Comparison of ENCODE assay signal across 27 mouse cellular contexts in the genomic region with DNA sequence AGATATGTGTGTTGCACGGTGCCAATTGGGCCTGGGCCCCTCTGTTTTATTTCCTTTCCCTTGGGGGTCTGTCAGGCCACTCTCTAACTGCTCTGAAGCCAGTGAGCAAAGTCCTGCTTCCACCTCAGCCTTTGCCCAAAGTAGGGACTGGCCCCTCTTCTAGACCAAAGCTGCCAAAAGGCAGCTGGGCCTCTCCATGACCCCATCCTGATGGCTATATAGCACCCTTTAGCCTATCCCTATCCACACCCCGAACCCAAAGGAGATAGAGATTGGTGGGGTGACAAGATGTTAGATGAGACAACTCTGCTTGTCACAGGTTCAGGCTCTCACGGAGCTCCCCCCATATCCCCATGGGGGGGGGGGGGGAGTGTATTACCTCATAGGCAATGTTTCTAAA. TPM values are rescaled to one million over a fixed set of nuclear protein-coding genes. Genes with fewer than 3 reads are reported as not detected.
DNase-seq lines count a peak whose midpoint lies in the region; ATAC-seq and TF ChIP-seq lines count a peak whose summit lies in the region.
"Had no signal": no experiment of that assay in that cellular context is flagged by ENCODE, and none has a peak within 500 bp of the region (broad histone marks: within the 10 kb centered on the region; RNA-seq: fewer than 3 reads in every experiment).

No protein-coding gene starts in this region.

- H3K36me3 ChIP-seq in forebrain, embryonic 15.5 days: peaks cover 56% of the 10 kb centered on the region
- peaks cover 84% of the 10 kb centered on the region for H3K36me3 ChIP-seq in forebrain, embryonic 10.5 days (replicated peaks)
- peaks cover 16% of the 10 kb centered on the region for H3K36me3 ChIP-seq in midbrain, embryonic 11.5 days (ENCODE audit: control insufficient read depth, insufficient read depth, low read length)
- H3K36me3 ChIP-seq in midbrain, embryonic 10.5 days: peaks cover 84% of the 10 kb centered on the region
- H3K36me3 ChIP-seq in CH12.LX (replicated peaks in 1 of 2; ENCODE audit: control insufficient read depth in 1 of 2, insufficient read depth in 1 of 2, low read length in 1 of 2): peaks cover 70 to 81% of the 10 kb centered on the region in 2 experiments
- H3K36me3 ChIP-seq in limb, embryonic 13.5 days: peaks cover 81% of the 10 kb centered on the region

- no peak for DNase-seq in forebrain, embryonic 10.5 days (ENCODE audit: extremely low spot score, low spot score)
- DNase-seq in midbrain, embryonic 11.5 days (ENCODE audit: low spot score, missing footprints): peak; percentile 82
- DNase-seq in midbrain, embryonic 10.5 days (ENCODE audit: low spot score): no peak
- DNase-seq in CH12.LX (ENCODE audit: extremely low read depth): no peak
- no peak for DNase-seq in embryo, embryonic 10.5 days (ENCODE audit: low spot score)
- DNase-seq: adrenal gland, postnatal 14 days; B cell, adult 2 months; cerebellum, postnatal 36 days; forebrain, postnatal 0 days; gastrocnemius, postnatal 36 days; kidney, adult 8-10 months; kidney, postnatal 25 days; right cerebral cortex, postnatal 25 days had no signal

- no peak overlapping the region for H3K4me3 ChIP-seq in forebrain, embryonic 15.5 days
- H3K4me3 ChIP-seq in forebrain, embryonic 10.5 days: no peak overlapping the region
- H3K4me3 ChIP-seq in midbrain, embryonic 11.5 days (ENCODE audit: low read depth, low read length): no peak overlapping the region
- H3K4me3 ChIP-seq in midbrain, embryonic 10.5 days: no peak overlapping the region
- H3K4me3 ChIP-seq in CH12.LX (replicated peaks in 1 of 3; ENCODE audit: low read depth in 2 of 3, low read length in 2 of 3, poor library complexity in 1 of 3): no peak overlapping the region
- H3K4me3 ChIP-seq in limb, embryonic 13.5 days: no peak overlapping the region
- H3K4me3 ChIP-seq: heart, embryonic 10.5 days; hindbrain, embryonic 12.5 days; megakaryocyte, embryonic 14.5 days had no signal

- no peak; the same call in 1 of the 2 replicates for TF ChIP-seq POLR2A in CH12.LX (IDR thresholded peaks at IDR 0.05; ENCODE audit: low read depth, low read length)

- no peak overlapping the region for H3K9ac ChIP-seq in forebrain, embryonic 15.5 days (replicated peaks)
- H3K9ac ChIP-seq in midbrain, embryonic 11.5 days (ENCODE audit: low read length): no peak overlapping the region
- H3K9ac ChIP-seq in CH12.LX (ENCODE audit: insufficient read depth, low read depth): peak overlapping the region; percentile 1; the same call in 1 of the 2 replicates
- peak overlapping the region; percentile 43; the same call in 1 of the 2 replicates for H3K9ac ChIP-seq in limb, embryonic 13.5 days
- H3K9ac ChIP-seq: forebrain, postnatal 0 days had no signal

- no peak for TF ChIP-seq RAD21 in CH12.LX (IDR thresholded peaks at IDR 0.05; ENCODE audit: low read depth, low read length)

- no peak for ATAC-seq in forebrain, embryonic 15.5 days (replicated peaks)
- no peak for ATAC-seq in midbrain, embryonic 11.5 days (ENCODE audit: low FRiP score)
- no peak for ATAC-seq in limb, embryonic 13.5 days (ENCODE audit: low FRiP score, low read depth)
- ATAC-seq: activated CD4-positive, CD25-positive, alpha-beta regulatory T cell, adult 4 months; forebrain, postnatal 0 days; lung, postnatal 0 days had no signal

- TF ChIP-seq CTCF in CH12.LX (conservative IDR thresholded peaks at IDR 0.05 in 1 of 2, IDR thresholded peaks at IDR 0.05 in 1 of 2; ENCODE audit: low read depth in 2 of 2, low read length in 2 of 2): no peak

- no peak overlapping the region for H3K4me2 ChIP-seq in forebrain, embryonic 15.5 days (replicated peaks)
- no peak overlapping the region for H3K4me2 ChIP-seq in midbrain, embryonic 11.5 days
- no peak overlapping the region; the same call in 1 of the 2 replicates for H3K4me2 ChIP-seq in CH12.LX (ENCODE audit: insufficient read depth, low read depth, poor library complexity, severe bottlenecking)
- H3K4me2 ChIP-seq in limb, embryonic 13.5 days (replicated peaks): no peak overlapping the region
- H3K4me2 ChIP-seq: hindbrain, embryonic 12.5 days had no signal

- H3K79me2 ChIP-seq in CH12.LX (replicated peaks; ENCODE audit: control insufficient read depth, extremely low read depth, insufficient read depth, poor library complexity, severe bottlenecking): peaks cover 29% of the 10 kb centered on the region

- no peaks in the 10 kb centered on the region for H3K27me3 ChIP-seq in forebrain, embryonic 15.5 days
- H3K27me3 ChIP-seq in forebrain, embryonic 10.5 days (ENCODE audit: poor library complexity, severe bottlenecking): no peaks in the 10 kb centered on the region
- no peaks in the 10 kb centered on the region for H3K27me3 ChIP-seq in midbrain, embryonic 11.5 days (ENCODE audit: control insufficient read depth, insufficient read depth, low read length)
- H3K27me3 ChIP-seq in midbrain, embryonic 10.5 days (ENCODE audit: low read depth, poor library complexity, severe bottlenecking): no peaks in the 10 kb centered on the region
- no peaks in the 10 kb centered on the region for H3K27me3 ChIP-seq in CH12.LX (replicated peaks)
- H3K27me3 ChIP-seq in limb, embryonic 13.5 days: no peaks in the 10 kb centered on the region
- H3K27me3 ChIP-seq: hindbrain, embryonic 12.5 days had no signal

- no peak for TF ChIP-seq EP300 in CH12.LX (IDR thresholded peaks at IDR 0.05; ENCODE audit: low read length)

- peaks cover 31% of the 10 kb centered on the region for H3K4me1 ChIP-seq in forebrain, embryonic 15.5 days
- H3K4me1 ChIP-seq in forebrain, embryonic 10.5 days: peaks cover 38% of the 10 kb centered on the region
- H3K4me1 ChIP-seq in midbrain, embryonic 11.5 days (ENCODE audit: control insufficient read depth, insufficient read depth, low read length): peaks cover 15% of the 10 kb centered on the region
- peaks cover 28% of the 10 kb centered on the region for H3K4me1 ChIP-seq in midbrain, embryonic 10.5 days
- H3K4me1 ChIP-seq in CH12.LX (ENCODE audit: control insufficient read depth in 1 of 2, insufficient read depth in 2 of 2): peaks cover 24 to 48% of the 10 kb centered on the region in 2 experiments
- peaks cover 38% of the 10 kb centered on the region for H3K4me1 ChIP-seq in limb, embryonic 13.5 days

- no peaks in the 10 kb centered on the region for H3K9me3 ChIP-seq in forebrain, embryonic 15.5 days
- H3K9me3 ChIP-seq in forebrain, embryonic 10.5 days: no peaks in the 10 kb centered on the region
- H3K9me3 ChIP-seq in midbrain, embryonic 11.5 days (ENCODE audit: control insufficient read depth, low read length): no peaks in the 10 kb centered on the region
- no peaks in the 10 kb centered on the region for H3K9me3 ChIP-seq in midbrain, embryonic 10.5 days (replicated peaks)
- H3K9me3 ChIP-seq in CH12.LX (replicated peaks; ENCODE audit: low read length): no peaks in the 10 kb centered on the region
- H3K9me3 ChIP-seq in limb, embryonic 13.5 days: no peaks in the 10 kb centered on the region
- H3K9me3 ChIP-seq: heart, embryonic 10.5 days; hindbrain, embryonic 12.5 days; megakaryocyte, embryonic 14.5 days had no signal

- dilution Hi-C loops in CH12.LX (cut with MboI; ENCODE audit: extremely low pct_ligation_motif_present, extremely low pct_unique_long_range_greater_than_20kb, low sequenced_read_pairs): no loop called here

- in situ Hi-C loops in CH12.LX (cut with MboI; ENCODE audit: low pct_ligation_motif_present, low pct_unique_long_range_greater_than_20kb, low sequenced_read_pairs): no loop called here

- WGBS in forebrain, embryonic 15.5 days: 77% methylated on average over 3 of the region's 3 CpGs
- WGBS in forebrain, embryonic 10.5 days: 83% methylated on average over 3 of the region's 3 CpGs
- WGBS in midbrain, embryonic 11.5 days: 78% methylated on average over 3 of the region's 3 CpGs
- WGBS in midbrain, embryonic 10.5 days: 82% methylated on average over 3 of the region's 3 CpGs
- 45% methylated on average over 3 of the region's 3 CpGs for WGBS in limb, embryonic 13.5 days

- H3K27ac ChIP-seq in forebrain, embryonic 15.5 days (replicated peaks): peak overlapping the region; percentile 46; the same call in 1 of the 2 replicates
- no peak overlapping the region for H3K27ac ChIP-seq in forebrain, embryonic 10.5 days
- no peak overlapping the region for H3K27ac ChIP-seq in midbrain, embryonic 11.5 days (ENCODE audit: low read depth, low read length)
- H3K27ac ChIP-seq in midbrain, embryonic 10.5 days (replicated peaks): no peak overlapping the region
- peak overlapping the region; percentile 26; the same call in 1 of the 2 replicates for H3K27ac ChIP-seq in CH12.LX (ENCODE audit: insufficient read depth, low read depth)
- 0 out of 2 replicates have a peak overlapping the region, but pooled peaks have one; percentile 44 for H3K27ac ChIP-seq in limb, embryonic 13.5 days
- H3K27ac ChIP-seq: heart, embryonic 10.5 days had no signal

RNA-seq across cellular contexts. Expression of gene Gm10840, which starts 4.9 kb away (rescaled TPM):
- polyA plus RNA-seq in forebrain, embryonic 15.5 days (2015; fragmentation: Nextera tagmentation; extraction: Ambion mirVana): 0.74 and 1.3 TPM in 2 replicates
- 0.82 TPM in 1 of 2 replicates, not detected in the other for polyA plus RNA-seq in forebrain, embryonic 10.5 days (2016; fragmentation: Nextera tagmentation; extraction: Ambion mirVana)
- not detected in 2 replicates for polyA plus RNA-seq in midbrain, embryonic 11.5 days (2014; fragmentation: Nextera tagmentation; extraction: Ambion mirVana)
- 0.57 TPM in 1 of 2 replicates, not detected in the other for polyA plus RNA-seq in midbrain, embryonic 10.5 days (2016; fragmentation: Nextera tagmentation; extraction: Ambion mirVana)
- total RNA-seq in CH12.LX (2012; rRNA removed) (not detected in 2 replicates), CH12.LX (2014; rRNA removed) (not detected in 2 replicates)
- not detected in 2 replicates for polyA plus RNA-seq in CH12.LX (2012; ENCODE audit: insufficient read length, low read depth)
- not detected in 2 replicates for polyA plus RNA-seq in limb, embryonic 13.5 days (2015; fragmentation: Nextera tagmentation; extraction: Ambion mirVana)
- total RNA-seq: adrenal gland, postnatal 14 days; ES-E14; forebrain, postnatal 0 days; gastrocnemius, postnatal 36 days had no signal
- polyA plus RNA-seq: activated CD4-positive, CD25-positive, alpha-beta regulatory T cell, adult 4 months; brain, embryonic 14.5 days; heart, embryonic 10.5 days; heart, postnatal 0 days; intestine, embryonic 14.5 days; limb, embryonic 14.5 days; liver, embryonic 16.5 days; lung, postnatal 0 days; stomach, embryonic 16.5 days had no signal

RNA-seq across cellular contexts. Expression of gene Limd2, which starts 4.9 kb away (rescaled TPM):
- polyA plus RNA-seq in forebrain, embryonic 15.5 days (2015; fragmentation: Nextera tagmentation; extraction: Ambion mirVana): 222 and 233 TPM in 2 replicates
- polyA plus RNA-seq in forebrain, embryonic 10.5 days (2016; fragmentation: Nextera tagmentation; extraction: Ambion mirVana): 364 and 375 TPM in 2 replicates
- 301 and 308 TPM in 2 replicates for polyA plus RNA-seq in midbrain, embryonic 11.5 days (2014; fragmentation: Nextera tagmentation; extraction: Ambion mirVana)
- 364 and 366 TPM in 2 replicates for polyA plus RNA-seq in midbrain, embryonic 10.5 days (2016; fragmentation: Nextera tagmentation; extraction: Ambion mirVana)
- total RNA-seq in CH12.LX (2012; rRNA removed) (249 and 275 TPM in 2 replicates), CH12.LX (2014; rRNA removed) (344 and 367 TPM in 2 replicates)
- 520 and 563 TPM in 2 replicates for polyA plus RNA-seq in CH12.LX (2012; ENCODE audit: insufficient read length, low read depth)
- polyA plus RNA-seq in limb, embryonic 13.5 days (2015; fragmentation: Nextera tagmentation; extraction: Ambion mirVana): 378 and 399 TPM in 2 replicates

RNA-seq across cellular contexts. Expression of gene Strada, which starts 46.2 kb away (rescaled TPM):
- 30.1 and 32.2 TPM in 2 replicates for polyA plus RNA-seq in forebrain, embryonic 15.5 days (2015; fragmentation: Nextera tagmentation; extraction: Ambion mirVana)
- 41.4 and 41.9 TPM in 2 replicates for polyA plus RNA-seq in forebrain, embryonic 10.5 days (2016; fragmentation: Nextera tagmentation; extraction: Ambion mirVana)
- polyA plus RNA-seq in midbrain, embryonic 11.5 days (2014; fragmentation: Nextera tagmentation; extraction: Ambion mirVana): 38.4 and 40.5 TPM in 2 replicates
- polyA plus RNA-seq in midbrain, embryonic 10.5 days (2016; fragmentation: Nextera tagmentation; extraction: Ambion mirVana): 41.8 and 42.4 TPM in 2 replicates
- total RNA-seq in CH12.LX (2012; rRNA removed) (36.8 and 39.4 TPM in 2 replicates), CH12.LX (2014; rRNA removed) (40.1 and 41.7 TPM in 2 replicates)
- polyA plus RNA-seq in CH12.LX (2012; ENCODE audit: insufficient read length, low read depth): 48.7 and 51.7 TPM in 2 replicates
- 32.8 and 33.7 TPM in 2 replicates for polyA plus RNA-seq in limb, embryonic 13.5 days (2015; fragmentation: Nextera tagmentation; extraction: Ambion mirVana)

Comparison
In these comparisons a context has a peak if more than half of its experiments do, and no peak if none do; other contexts are left out.
1. H3K27ac ChIP-seq: peak in forebrain, embryonic 15.5 days (single experiment), CH12.LX (single experiment) and limb, embryonic 13.5 days (single experiment); none in forebrain, embryonic 10.5 days (single experiment), midbrain, embryonic 11.5 days (single experiment) and midbrain, embryonic 10.5 days (single experiment).
2. H3K9ac ChIP-seq: peak in CH12.LX (single experiment) and limb, embryonic 13.5 days (single experiment); none in forebrain, embryonic 15.5 days (single experiment) and midbrain, embryonic 11.5 days (single experiment).